Mouse (Mus musculus): ENCODE data around the gene Haus7. TPM values are rescaled to one million over a fixed set of nuclear protein-coding genes. Genes with fewer than 3 reads are reported as not detected.
"Not testable (repeated sequence)": the region's sequence is repeated elsewhere in the genome, so short reads cannot be mapped to it uniquely, and the experiment has no call there.

Gene Haus7
- polyA plus RNA-seq (2014; fragmentation: Nextera tagmentation; extraction: Ambion mirVana) = 76.1 and 81.4 TPM in 2 replicates

DNA sequence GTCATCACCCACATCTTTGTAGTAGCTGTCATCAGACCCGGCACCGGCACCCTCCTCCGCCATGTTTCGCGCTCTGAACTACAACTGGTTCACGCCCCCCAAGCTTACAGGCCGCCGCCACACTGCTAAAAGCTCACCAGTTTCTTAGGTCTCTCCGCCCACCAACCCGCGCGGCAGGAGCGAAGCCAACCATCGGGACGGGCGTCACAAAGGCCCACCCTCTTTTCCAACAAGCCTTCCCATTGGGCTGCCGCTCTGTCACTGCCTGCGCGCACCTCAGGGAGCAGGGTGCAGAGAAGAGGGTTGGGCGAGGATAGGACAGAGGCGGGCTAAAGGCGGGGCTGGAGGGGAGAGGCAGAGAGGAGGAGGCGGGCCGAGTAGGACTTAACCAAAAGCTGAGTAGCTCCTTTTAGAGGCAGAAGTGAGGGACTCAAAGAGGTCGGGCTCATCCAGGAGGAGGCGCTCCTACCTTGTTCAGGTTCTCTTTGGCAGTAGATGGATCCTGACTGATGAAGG lies at the start of gene Haus7:
Haus7 (minus strand) TSS at position 168 of the 516 bp plus-strand sequence.
- Histone ChIP-seq H3K4me1 (ENCODE audit: control insufficient read depth, insufficient read depth, low read length) (no peaks in the 10 kb centered on the region), H3K9me3 (ENCODE audit: control insufficient read depth, low read length) (no peaks in the 10 kb centered on the region), H3K27ac (ENCODE audit: low read depth, low read length) (no peak within 1 kb of the TSS), H3K27me3 (ENCODE audit: control insufficient read depth, insufficient read depth, low read length) (no peaks in the 10 kb centered on the region), H3K36me3 (ENCODE audit: control insufficient read depth, insufficient read depth, low read length) (no peaks in the 10 kb centered on the region), H3K4me3 (ENCODE audit: low read depth, low read length) (peak within 1 kb of the TSS; percentile 51), H3K9ac (ENCODE audit: low read length) (peak within 1 kb of the TSS; percentile 30; the same call in 1 of the 2 replicates), H3K4me2 (ENCODE audit: low read depth) (peak within 1 kb of the TSS; percentile 53)
- DNase-seq (ENCODE audit: low spot score) (peak; percentile 92), ATAC-seq (ENCODE audit: insufficient read depth, low FRiP score, low TSS enrichment) (peak; percentile 100)
- 23% methylated on average over 25 of the region's 26 CpGs for WGBS

DNA sequence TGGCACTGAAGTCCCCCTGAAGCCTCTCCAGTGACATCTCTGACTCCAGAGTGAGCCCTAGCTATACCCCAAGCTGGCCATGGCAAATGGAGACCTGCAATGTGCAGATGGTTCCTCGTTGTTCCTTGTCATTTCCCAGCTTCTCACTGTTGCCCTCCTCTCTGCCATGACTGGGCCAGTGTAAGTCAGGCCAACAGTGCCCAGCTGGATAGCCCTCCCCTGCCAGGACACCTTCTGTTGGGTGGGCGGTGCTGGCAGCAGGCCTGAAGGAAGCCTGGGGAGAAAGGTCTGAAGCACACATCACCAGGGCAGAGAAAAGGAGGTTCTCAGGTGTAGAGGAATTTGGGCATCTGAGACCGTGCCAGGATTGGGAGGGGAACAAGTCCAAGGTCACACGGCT lies 47.7 kb upstream of the Haus7 start:
- 88% methylated on average over 4 of the region's 4 CpGs for WGBS
- DNase-seq (ENCODE audit: low spot score) (no peak), ATAC-seq (ENCODE audit: insufficient read depth, low FRiP score, low TSS enrichment) (no peak)
- H3K36me3 ChIP-seq (ENCODE audit: control insufficient read depth, insufficient read depth, low read length) = no peaks in the 10 kb centered on the region
- no peak overlapping the region for H3K27ac ChIP-seq (ENCODE audit: low read depth, low read length)
- H3K27me3 ChIP-seq (ENCODE audit: control insufficient read depth, insufficient read depth, low read length) = peaks cover 21% of the 10 kb centered on the region
- no peaks in the 10 kb centered on the region for H3K9me3 ChIP-seq (ENCODE audit: control insufficient read depth, low read length)
- H3K9ac ChIP-seq (ENCODE audit: low read length) = no peak overlapping the region
- no peak overlapping the region for H3K4me2 ChIP-seq (ENCODE audit: low read depth)
- H3K4me1 ChIP-seq (ENCODE audit: control insufficient read depth, insufficient read depth, low read length) = no peaks in the 10 kb centered on the region
- no peak overlapping the region for H3K4me3 ChIP-seq (ENCODE audit: low read depth, low read length)

GRCm38 (mm10) chrX:73505130-73505735 lies 46.4 kb upstream of the Haus7 start:
- Histone ChIP-seq H3K9me3 (ENCODE audit: control insufficient read depth, low read length) (no peaks in the 10 kb centered on the region), H3K27me3 (ENCODE audit: control insufficient read depth, insufficient read depth, low read length) (peaks cover 23% of the 10 kb centered on the region), H3K36me3 (ENCODE audit: control insufficient read depth, insufficient read depth, low read length) (no peaks in the 10 kb centered on the region), H3K4me1 (ENCODE audit: control insufficient read depth, insufficient read depth, low read length) (no peaks in the 10 kb centered on the region), H3K27ac (ENCODE audit: low read depth, low read length) (no peak overlapping the region), H3K4me3 (ENCODE audit: low read depth, low read length) (no peak overlapping the region), H3K4me2 (ENCODE audit: low read depth) (no peak overlapping the region), H3K9ac (ENCODE audit: low read length) (no peak overlapping the region)
- WGBS = 61% methylated on average over 5 of the region's 5 CpGs
- DNase-seq (ENCODE audit: low spot score) = no peak
- ATAC-seq (ENCODE audit: insufficient read depth, low FRiP score, low TSS enrichment) = no peak

DNA sequence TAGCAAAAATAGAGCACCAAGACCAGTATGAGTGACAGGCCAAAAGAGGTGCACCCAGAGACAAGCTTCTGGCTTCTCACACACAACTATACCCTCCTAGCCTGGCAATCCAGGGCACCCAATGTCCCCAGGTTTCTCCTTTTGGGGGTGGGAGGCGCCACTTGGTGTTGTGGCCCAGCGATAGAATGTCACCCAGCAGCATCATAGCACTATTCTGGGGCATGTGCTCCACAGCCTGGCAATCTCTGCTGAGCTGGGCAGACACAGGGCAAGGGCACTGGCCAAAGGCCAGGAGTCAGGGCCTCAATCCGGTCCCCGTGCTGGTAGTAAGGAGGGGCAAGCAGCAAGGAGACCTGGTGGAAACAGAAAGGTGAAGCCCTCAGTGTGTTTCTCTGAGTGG lies 37.9 kb upstream of the Haus7 start:
- no peak overlapping the region for H3K4me2 ChIP-seq (ENCODE audit: low read depth)
- H3K27ac ChIP-seq (ENCODE audit: low read depth, low read length) = no peak overlapping the region
- ATAC-seq (ENCODE audit: insufficient read depth, low FRiP score, low TSS enrichment) (no peak), DNase-seq (ENCODE audit: low spot score) (no peak)
- no peak overlapping the region for H3K9ac ChIP-seq (ENCODE audit: low read length)
- no peak overlapping the region for H3K4me3 ChIP-seq (ENCODE audit: low read depth, low read length)
- WGBS = 83% methylated on average over 4 of the region's 4 CpGs
- no peaks in the 10 kb centered on the region for H3K4me1 ChIP-seq (ENCODE audit: control insufficient read depth, insufficient read depth, low read length)
- H3K27me3 ChIP-seq (ENCODE audit: control insufficient read depth, insufficient read depth, low read length) = 0 out of 2 replicates have a peak, but pooled peaks cover 2% of the 10 kb centered on the region
- H3K36me3 ChIP-seq (ENCODE audit: control insufficient read depth, insufficient read depth, low read length) = no peaks in the 10 kb centered on the region
- H3K9me3 ChIP-seq (ENCODE audit: control insufficient read depth, low read length) = no peaks in the 10 kb centered on the region

- 14% methylated on average over 2 of the region's 2 CpGs for WGBS
Observed at GRCm38 (mm10) chrX:73493567-73493966, 34.7 kb upstream of the Haus7 start.

GRCm38 (mm10) chrX:73490804-73491203 lies 32.0 kb upstream of the Haus7 start:
- H3K27ac ChIP-seq (ENCODE audit: low read depth, low read length) = no peak overlapping the region
- H3K4me3 ChIP-seq (ENCODE audit: low read depth, low read length) = no peak overlapping the region
- H3K9ac ChIP-seq (ENCODE audit: low read length) = no peak overlapping the region
- H3K27me3 ChIP-seq (ENCODE audit: control insufficient read depth, insufficient read depth, low read length) = no peaks in the 10 kb centered on the region
- H3K9me3 ChIP-seq (ENCODE audit: control insufficient read depth, low read length) = no peaks in the 10 kb centered on the region
- DNase-seq (ENCODE audit: low spot score) (no peak), ATAC-seq (ENCODE audit: insufficient read depth, low FRiP score, low TSS enrichment) (no peak)
- WGBS = 84% methylated on average over 3 of the region's 3 CpGs
- H3K36me3 ChIP-seq (ENCODE audit: control insufficient read depth, insufficient read depth, low read length) = no peaks in the 10 kb centered on the region
- H3K4me2 ChIP-seq (ENCODE audit: low read depth) = no peak overlapping the region
- H3K4me1 ChIP-seq (ENCODE audit: control insufficient read depth, insufficient read depth, low read length) = no peaks in the 10 kb centered on the region

More at GRCm38 (mm10) chrX:73493567-73493966, 34.7 kb upstream of the Haus7 start:
- not testable (repeated sequence) for H3K9me3 ChIP-seq (ENCODE audit: control insufficient read depth, low read length); H3K4me3 ChIP-seq (ENCODE audit: low read depth, low read length); H3K4me1 ChIP-seq (ENCODE audit: control insufficient read depth, insufficient read depth, low read length); H3K27ac ChIP-seq (ENCODE audit: low read depth, low read length); H3K9ac ChIP-seq (ENCODE audit: low read length); ATAC-seq (ENCODE audit: insufficient read depth, low FRiP score, low TSS enrichment); H3K36me3 ChIP-seq (ENCODE audit: control insufficient read depth, insufficient read depth, low read length); H3K4me2 ChIP-seq (ENCODE audit: low read depth); H3K27me3 ChIP-seq (ENCODE audit: control insufficient read depth, insufficient read depth, low read length)
- DNase-seq (ENCODE audit: low spot score) = peak; percentile 47

DNA sequence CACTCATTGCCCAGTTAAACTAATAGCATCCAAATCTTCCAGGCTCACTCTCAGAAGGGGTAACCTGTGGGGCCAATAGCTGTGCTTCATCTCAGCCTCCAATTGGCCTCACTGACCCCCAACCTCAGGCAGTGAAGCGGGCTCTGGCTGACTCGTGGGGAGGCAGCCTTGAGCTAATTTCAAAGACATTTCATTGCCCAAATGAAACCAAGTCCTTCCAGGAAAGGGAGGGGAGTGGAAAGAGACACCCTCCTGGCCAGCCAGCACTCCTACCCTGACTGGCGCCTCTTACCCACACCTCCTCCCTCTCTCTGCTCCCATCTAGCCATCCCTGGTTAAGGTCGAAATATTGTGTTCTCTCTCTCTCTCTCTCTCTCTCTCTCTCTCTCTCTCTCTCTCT lies 31.3 kb upstream of the Haus7 start:
- Histone ChIP-seq H3K9me3 (ENCODE audit: control insufficient read depth, low read length) (no peaks in the 10 kb centered on the region), H3K27ac (ENCODE audit: low read depth, low read length) (no peak overlapping the region), H3K4me1 (ENCODE audit: control insufficient read depth, insufficient read depth, low read length) (no peaks in the 10 kb centered on the region), H3K9ac (ENCODE audit: low read length) (no peak overlapping the region), H3K4me3 (ENCODE audit: low read depth, low read length) (no peak overlapping the region), H3K27me3 (ENCODE audit: control insufficient read depth, insufficient read depth, low read length) (no peaks in the 10 kb centered on the region), H3K36me3 (ENCODE audit: control insufficient read depth, insufficient read depth, low read length) (no peaks in the 10 kb centered on the region), H3K4me2 (ENCODE audit: low read depth) (no peak overlapping the region)
- WGBS = 61% methylated on average over 4 of the region's 4 CpGs
- no peak for DNase-seq (ENCODE audit: low spot score)
- ATAC-seq (ENCODE audit: insufficient read depth, low FRiP score, low TSS enrichment) = no peak

DNA sequence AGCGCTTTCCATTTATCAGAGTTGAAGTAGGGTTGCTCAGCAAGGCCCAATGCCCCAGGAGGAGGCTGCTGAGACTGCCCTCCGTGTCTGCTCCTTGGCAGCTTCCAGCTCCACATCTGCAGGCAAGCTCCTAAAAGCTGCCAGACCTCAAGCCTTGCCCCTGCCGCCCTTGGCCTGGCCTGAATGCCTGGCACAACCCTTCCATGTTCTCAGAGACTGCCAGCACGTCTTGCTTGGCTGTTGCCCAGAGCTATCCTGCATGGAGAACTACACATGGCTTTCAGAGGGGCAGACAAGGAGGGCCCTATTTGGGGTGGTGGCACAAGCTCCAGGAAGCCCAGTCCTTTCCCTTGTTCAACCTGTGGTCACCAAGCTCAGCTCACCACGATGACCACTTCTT lies 28.1 kb upstream of the Haus7 start:
- H3K9me3 ChIP-seq (ENCODE audit: control insufficient read depth, low read length) = no peaks in the 10 kb centered on the region
- WGBS = 78% methylated on average over 5 of the region's 5 CpGs
- no peak for ATAC-seq (ENCODE audit: insufficient read depth, low FRiP score, low TSS enrichment)
- no peak overlapping the region for H3K4me3 ChIP-seq (ENCODE audit: low read depth, low read length)
- DNase-seq (ENCODE audit: low spot score) = no peak
- no peak overlapping the region for H3K27ac ChIP-seq (ENCODE audit: low read depth, low read length)
- H3K4me2 ChIP-seq (ENCODE audit: low read depth) = no peak overlapping the region
- H3K9ac ChIP-seq (ENCODE audit: low read length) = no peak overlapping the region
- no peaks in the 10 kb centered on the region for H3K27me3 ChIP-seq (ENCODE audit: control insufficient read depth, insufficient read depth, low read length)
- H3K4me1 ChIP-seq (ENCODE audit: control insufficient read depth, insufficient read depth, low read length) = no peaks in the 10 kb centered on the region
- no peaks in the 10 kb centered on the region for H3K36me3 ChIP-seq (ENCODE audit: control insufficient read depth, insufficient read depth, low read length)

DNA sequence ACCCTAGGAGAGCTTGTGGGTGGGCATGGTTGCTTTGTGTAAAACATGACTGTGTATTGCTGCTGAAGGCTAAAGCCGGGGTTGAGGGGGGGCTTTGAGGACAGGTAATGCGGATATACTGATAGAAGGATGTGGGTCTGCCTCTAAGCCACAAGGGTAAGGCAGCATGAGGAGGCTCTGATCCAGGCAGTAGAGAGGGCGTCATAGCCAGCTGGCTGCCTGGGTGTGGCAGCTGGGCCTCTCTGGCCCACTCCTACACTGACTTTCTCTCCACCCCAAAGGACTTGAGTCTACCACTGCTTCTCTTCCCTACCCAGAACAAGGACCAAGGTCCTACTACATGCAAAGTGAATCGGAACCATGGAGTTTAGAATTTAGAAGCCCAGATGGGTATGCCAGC lies 26.0 kb upstream of the Haus7 start:
- WGBS = 76% methylated on average over 4 of the region's 4 CpGs
- Histone ChIP-seq H3K4me2 (ENCODE audit: low read depth) (no peak overlapping the region), H3K4me3 (ENCODE audit: low read depth, low read length) (no peak overlapping the region)

More for the DNA sequence above, 26.0 kb upstream of the Haus7 start:
- H3K27me3 ChIP-seq (ENCODE audit: control insufficient read depth, insufficient read depth, low read length) = no peaks in the 10 kb centered on the region
- no peak overlapping the region for H3K27ac ChIP-seq (ENCODE audit: low read depth, low read length)
- no peak for DNase-seq (ENCODE audit: low spot score)
- H3K36me3 ChIP-seq (ENCODE audit: control insufficient read depth, insufficient read depth, low read length) = no peaks in the 10 kb centered on the region
- no peak for ATAC-seq (ENCODE audit: insufficient read depth, low FRiP score, low TSS enrichment)
- no peak overlapping the region for H3K9ac ChIP-seq (ENCODE audit: low read length)
- no peaks in the 10 kb centered on the region for H3K4me1 ChIP-seq (ENCODE audit: control insufficient read depth, insufficient read depth, low read length)
- no peaks in the 10 kb centered on the region for H3K9me3 ChIP-seq (ENCODE audit: control insufficient read depth, low read length)
